Mouse (Mus musculus): ENCODE results near the gene Elovl5.

Elovl5 gene

GRCm38 (mm10) chr9:78030835-78031456 is 113.8 kb downstream of the Elovl5 start:
- in situ Hi-C loops (cut with MboI; ENCODE audit: low sequenced_read_pairs), result loop anchor here (10.0 kb wide), 1 partner anchor 426 kb away; no protein-coding TSS in a partner anchor

GRCm38 (mm10) chr9:78032930-78033329 is 115.8 kb downstream of the Elovl5 start:
- in situ Hi-C loops (cut with MboI; ENCODE audit: low sequenced_read_pairs), result loop anchor here (10.0 kb wide), 1 partner anchor 428 kb away; no protein-coding TSS in a partner anchor
